Mouse (Mus musculus): ENCODE results near the gene Spred2.

Spred2 gene

DNA sequence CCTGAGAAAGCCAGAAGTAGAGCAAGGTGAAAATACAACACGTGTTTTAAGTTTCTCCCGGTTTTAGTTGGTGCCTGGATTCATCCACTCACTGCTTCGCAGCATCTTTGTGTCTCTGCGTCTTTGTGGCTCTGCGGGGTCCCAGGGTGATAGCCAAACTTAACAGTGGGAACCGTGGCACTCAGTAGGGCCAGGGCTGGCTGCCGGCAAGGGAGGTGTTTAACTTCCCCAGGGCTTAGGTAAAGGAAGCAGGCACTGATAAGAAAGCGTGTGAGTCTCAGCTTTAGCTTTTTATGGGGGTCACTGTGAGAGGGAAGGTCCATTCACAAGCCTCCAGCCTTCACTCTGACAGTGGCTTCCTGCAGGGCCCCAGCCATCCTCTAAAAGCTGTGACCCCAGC lies 28.8 kb downstream of the Spred2 start:
- no peak for DNase-seq (ENCODE audit: low read depth, low spot score)

- DNase-seq (ENCODE audit: low read depth, low spot score) = no peak
Measured at GRCm38 (mm10) chr11:19953919-19954318, 29.7 kb downstream of the Spred2 start.

- no peak for DNase-seq (ENCODE audit: low read depth, low spot score)
Measured at GRCm38 (mm10) chr11:19955069-19955468, 30.9 kb downstream of the Spred2 start.

DNA sequence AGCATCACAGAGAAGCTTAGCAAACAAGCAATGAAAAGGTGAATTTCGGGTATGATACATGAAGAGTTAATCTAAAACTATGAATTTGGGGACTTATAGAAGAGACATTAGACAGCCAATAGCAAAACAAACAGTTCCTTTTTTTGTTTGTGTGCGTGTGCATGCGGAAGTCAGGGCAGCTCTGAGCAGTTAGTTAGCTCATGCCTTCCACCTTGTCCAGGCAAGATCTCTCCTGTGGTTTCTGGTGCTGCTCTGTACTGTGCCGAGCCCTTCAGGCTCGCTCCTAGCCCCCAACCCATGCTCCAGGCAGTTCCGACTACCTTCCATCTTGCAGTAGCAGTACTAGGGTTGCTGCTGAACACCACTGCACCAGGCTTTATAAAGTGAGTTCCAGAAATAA lies 31.5 kb downstream of the Spred2 start:
- DNase-seq (ENCODE audit: low read depth, low spot score) = no peak

GRCm38 (mm10) chr11:19959006-19959405 lies 34.8 kb downstream of the Spred2 start:
- no peak for DNase-seq (ENCODE audit: low read depth, low spot score)

DNA sequence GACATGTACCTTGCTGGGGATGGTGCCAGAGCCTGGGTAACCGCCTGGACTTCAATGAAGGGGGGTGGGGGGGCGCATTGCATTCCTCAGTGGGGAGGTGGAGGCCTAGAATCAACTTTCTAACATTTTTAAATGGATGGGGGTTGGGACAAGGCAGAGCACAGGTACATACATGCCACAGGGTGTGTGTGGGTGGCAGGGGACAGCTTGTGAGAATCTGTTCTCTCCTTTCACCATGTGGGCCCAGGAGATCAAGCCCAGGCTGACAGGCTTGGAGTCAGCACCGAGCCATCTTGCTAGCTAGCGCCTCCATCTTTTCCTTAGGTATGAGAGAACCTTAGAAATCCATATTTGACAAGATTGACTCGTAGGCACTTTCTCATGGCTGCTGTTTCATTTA lies 35.7 kb downstream of the Spred2 start:
- no peak for DNase-seq (ENCODE audit: low read depth, low spot score)

GRCm38 (mm10) chr11:19960541-19960940 lies 36.4 kb downstream of the Spred2 start:
- DNase-seq (ENCODE audit: low read depth, low spot score) = no peak

DNA sequence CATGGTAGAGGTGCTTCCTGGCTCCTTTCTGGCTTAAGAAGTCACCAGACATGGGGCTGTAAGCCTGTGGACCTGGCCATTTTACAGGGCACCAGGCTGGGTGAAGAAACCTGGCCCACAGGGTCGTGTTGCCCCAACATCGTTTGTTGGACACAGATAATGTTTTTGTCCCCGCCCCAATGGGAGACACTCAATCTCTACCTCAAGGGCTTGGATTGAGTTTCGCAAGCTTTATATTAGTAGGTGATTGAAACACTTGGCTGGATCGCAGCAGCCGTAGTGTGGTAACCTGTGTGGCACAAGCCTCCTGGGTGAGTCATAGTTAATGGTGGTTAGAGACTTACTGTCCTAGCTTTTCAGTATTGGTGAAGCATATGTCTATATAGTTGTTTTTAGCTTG lies 36.9 kb downstream of the Spred2 start:
- DNase-seq (ENCODE audit: low read depth, low spot score) = no peak

- DNase-seq (ENCODE audit: low read depth, low spot score) = no peak
Measured at GRCm38 (mm10) chr11:19961766-19962365, 37.7 kb downstream of the Spred2 start.

DNA sequence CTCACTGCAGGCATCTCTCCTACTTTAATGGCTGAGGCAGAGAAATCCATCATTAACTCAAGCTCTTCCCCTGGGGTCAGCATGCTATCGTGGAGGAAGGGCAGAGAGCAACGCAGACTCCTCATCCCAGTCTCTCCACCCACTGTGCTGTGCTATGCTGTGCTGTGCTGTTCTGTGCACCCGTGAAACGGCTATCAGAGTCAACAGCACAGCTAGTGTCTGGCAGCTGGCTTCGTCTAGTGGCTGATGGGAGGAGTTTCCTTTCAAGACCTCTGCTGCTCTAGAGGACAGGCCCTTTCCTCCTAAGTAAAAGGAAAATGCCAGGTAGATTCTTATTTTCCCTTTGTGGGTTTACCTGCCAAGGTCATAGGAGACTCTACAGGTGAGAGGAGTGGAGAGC lies 38.6 kb downstream of the Spred2 start:
- no peak for DNase-seq (ENCODE audit: low read depth, low spot score)

- DNase-seq (ENCODE audit: low read depth, low spot score) = no peak
Measured at GRCm38 (mm10) chr11:19963717-19964141, 39.6 kb downstream of the Spred2 start.

DNA sequence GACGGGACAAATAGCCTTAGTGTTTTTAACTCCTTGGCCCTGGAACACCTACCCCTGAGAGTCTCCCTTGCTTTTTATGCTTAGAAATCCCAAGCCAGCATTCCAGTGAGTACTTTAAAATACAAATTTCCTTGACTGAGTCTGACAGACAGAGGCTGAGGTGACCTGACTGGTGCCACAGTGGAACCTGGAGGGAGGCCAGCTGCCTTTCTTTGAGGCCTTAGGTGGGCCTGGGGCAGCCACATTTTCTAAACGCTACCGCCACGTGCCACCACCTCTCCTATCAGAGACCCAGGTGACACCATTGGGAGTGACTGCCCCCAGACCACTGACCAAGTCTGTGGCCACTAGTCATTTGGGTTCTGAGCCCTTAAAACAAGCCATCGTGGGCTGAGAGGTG lies 40.2 kb downstream of the Spred2 start:
- no peak for DNase-seq (ENCODE audit: low read depth, low spot score)

DNA sequence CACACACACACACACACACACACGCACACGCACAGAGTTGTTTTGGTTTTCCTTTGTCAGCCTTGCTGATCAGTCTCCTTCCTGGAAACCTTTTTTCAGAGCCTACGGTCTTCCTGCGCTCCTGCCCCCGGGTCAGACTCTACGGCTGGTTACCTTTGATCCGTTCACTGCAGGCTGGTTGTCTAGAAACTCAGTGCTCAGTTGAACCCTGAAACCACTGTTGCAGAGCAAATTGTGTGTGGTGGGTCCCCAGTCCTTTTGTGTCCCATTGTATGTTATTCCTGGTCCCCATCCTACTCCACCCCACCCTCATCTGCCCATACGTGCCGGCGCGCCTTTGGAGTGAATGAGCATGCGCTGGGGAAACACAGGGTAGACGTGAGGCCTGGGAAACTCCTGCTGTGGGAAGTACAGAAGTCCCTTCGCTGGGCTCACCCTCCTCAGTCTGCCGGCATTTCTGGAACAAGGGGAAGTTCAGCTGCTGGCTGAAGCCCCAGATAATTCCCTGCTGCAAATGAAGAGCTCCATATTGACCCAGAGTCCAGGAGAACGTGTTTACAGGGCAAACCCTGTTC lies 40.9 kb downstream of the Spred2 start:
- DNase-seq (ENCODE audit: low read depth, low spot score) = no peak

DNA sequence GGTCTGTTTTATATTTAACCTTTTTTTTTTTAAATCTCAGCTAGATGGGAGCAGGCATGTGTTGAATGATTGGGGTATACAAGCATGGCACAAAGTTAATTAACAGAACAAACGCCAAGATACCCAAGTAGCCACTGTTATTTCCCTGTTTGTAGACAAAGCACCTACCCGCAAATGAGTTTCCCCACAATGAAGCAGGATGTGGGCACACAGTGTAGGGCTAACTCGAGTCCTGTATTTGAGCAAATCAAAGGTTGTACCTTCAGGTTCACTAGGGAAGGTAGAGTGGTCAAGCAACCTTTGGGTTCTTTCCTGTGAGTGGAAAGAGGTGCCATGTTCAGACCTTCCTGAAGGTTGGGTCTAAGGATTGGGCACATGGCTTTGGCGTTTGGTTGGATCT lies 41.5 kb downstream of the Spred2 start:
- DNase-seq (ENCODE audit: low read depth, low spot score) = no peak

DNA sequence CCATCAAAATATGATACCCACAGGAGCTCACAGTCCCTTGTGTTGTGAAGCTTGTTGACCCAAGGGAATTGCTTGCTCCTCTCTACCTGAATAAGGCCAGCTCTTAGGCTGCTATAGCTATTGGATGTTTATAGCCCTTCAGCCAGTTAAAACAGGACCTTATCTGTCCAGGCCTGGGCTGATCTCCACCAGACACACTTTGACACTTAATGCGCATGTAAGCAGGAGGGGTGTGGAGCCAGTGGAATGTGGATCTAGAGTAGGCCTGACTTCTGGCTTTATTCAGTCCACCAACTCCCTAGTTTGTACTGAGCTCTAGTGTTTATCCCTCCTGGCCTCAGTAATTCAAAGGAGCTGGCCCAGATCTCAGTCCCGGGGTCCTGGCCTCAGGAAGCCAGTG lies 42.1 kb downstream of the Spred2 start:
- DNase-seq (ENCODE audit: low read depth, low spot score) = no peak

GRCm38 (mm10) chr11:19969584-19969983 lies 45.4 kb downstream of the Spred2 start:
- DNase-seq (ENCODE audit: low read depth, low spot score) = no peak

- DNase-seq (ENCODE audit: low read depth, low spot score) = no peak
Measured at GRCm38 (mm10) chr11:19971954-19972750, 48.0 kb downstream of the Spred2 start.

- DNase-seq (ENCODE audit: low read depth, low spot score) = no peak
Measured at GRCm38 (mm10) chr11:19973032-19973790, 49.0 kb downstream of the Spred2 start.

GRCm38 (mm10) chr11:19976032-19976431 lies 51.9 kb downstream of the Spred2 start:
- DNase-seq (ENCODE audit: low read depth, low spot score) = no peak

- DNase-seq (ENCODE audit: low read depth, low spot score) = no peak
Measured at GRCm38 (mm10) chr11:19977687-19978086, 53.5 kb downstream of the Spred2 start.

- no peak for DNase-seq (ENCODE audit: low read depth, low spot score)
Measured at GRCm38 (mm10) chr11:19979338-19979737, 55.2 kb downstream of the Spred2 start.

GRCm38 (mm10) chr11:19982113-19982512 lies 57.9 kb downstream of the Spred2 start:
- no peak for DNase-seq (ENCODE audit: low read depth, low spot score)

All from retina, postnatal 7 days (tissue).